Mouse (Mus musculus): ENCODE results near the gene Dpp6. TPM values are rescaled to one million over a fixed set of nuclear protein-coding genes. Genes with fewer than 3 reads are reported as not detected.
"Not testable (repeated sequence)": the region's sequence is repeated elsewhere in the genome, so short reads cannot be mapped to it uniquely, and the experiment has no call there.

Gene Dpp6
- total RNA-seq, 2 experiments from 2014 or later, result 252 to 268 TPM

DNA sequence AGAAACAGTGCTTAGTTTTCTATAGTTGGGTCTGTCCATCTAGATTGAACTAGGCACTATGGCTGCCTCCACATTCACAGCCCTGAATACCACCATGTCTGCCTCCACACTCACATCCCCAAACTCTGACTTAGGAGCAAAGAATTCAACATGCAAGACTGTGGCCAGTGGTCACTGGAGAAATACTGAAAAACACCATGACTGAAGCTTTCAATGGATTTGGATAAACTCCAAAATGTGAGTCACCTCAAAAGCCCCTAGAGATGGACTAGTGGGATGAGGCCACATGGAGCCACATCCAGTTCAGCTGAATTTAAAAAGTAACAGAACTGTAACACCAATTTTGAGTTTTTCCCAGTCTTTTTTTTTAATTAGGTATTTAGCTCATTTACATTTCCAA is 616.6 kb downstream of the Dpp6 start:
- DNase-seq (ENCODE audit: extremely low spot score in 1 of 2, low spot score in 1 of 2), result no peak

DNA sequence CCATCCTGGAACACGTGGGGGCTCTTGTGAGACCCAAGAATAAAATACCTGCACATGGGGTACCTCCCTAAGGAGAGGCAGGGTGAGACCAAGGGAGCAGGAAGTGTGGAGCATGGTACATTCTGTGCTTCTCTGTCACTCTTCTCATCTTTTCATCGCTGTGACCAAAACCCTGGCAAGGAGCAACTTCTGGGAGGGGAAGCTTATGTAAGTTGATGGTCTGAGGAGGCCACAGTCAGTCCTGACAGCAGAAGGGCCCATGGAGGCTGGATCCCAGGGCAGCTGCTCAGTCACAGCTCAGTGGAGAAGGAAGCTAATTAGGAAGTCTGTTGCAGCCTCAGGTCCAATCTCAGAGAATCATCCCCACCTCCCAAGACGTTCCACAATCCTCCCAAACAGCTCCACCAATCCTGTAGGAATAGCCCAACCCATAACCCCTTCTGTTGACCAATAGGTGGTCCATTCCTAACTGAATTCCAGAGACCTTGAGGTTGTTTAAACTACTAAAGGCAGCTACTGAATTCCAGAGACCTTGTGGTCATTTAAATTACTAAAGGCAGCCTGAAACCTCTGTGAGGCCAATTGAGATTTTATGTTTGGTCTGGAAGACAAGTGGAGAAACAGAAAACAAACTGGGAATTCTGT is 636.3 kb downstream of the Dpp6 start:
- no peak for DNase-seq (ENCODE audit: extremely low spot score in 1 of 2, low spot score in 1 of 2)

DNA sequence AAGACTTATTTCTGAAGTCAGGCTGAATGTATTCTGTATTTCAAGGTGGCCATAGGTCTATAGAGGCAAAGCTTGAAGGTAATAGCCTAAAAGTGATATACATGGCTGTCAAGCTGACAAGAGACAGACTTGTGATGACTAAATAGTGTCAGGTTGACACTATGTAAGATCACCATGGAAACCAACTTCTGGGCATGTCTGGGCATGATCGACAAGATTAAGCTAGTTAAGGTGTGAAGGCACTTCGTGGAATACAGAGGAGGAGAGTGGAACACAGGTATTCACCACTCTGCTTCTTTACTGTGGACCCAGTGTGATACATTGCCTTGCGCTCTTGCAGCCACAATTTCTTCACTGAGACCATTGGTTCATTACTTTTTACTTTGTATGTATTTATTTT is 637.4 kb downstream of the Dpp6 start:
- DNase-seq (ENCODE audit: extremely low spot score in 1 of 2, low spot score in 1 of 2), result no peak

DNA sequence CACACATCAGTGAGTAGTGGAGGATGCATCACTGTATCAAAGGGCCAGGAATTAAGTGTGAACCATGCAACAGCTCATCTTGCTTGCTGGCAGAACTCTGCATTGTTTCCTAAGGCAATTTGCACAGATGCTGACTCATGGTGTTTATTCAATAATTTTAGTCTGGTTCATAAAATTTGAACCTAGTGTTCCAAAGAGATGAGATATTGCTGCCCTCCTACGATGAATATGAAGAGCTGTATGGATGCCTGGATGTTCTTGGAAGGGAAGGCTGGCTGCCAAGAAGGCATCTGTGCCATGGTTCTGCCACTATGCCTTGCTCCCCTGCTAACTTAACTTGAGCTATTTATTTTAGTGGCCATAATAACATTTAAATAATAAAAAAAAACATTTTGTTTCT is 640.0 kb downstream of the Dpp6 start:
- peak in 1 of 2 experiments; percentile 36 for DNase-seq (ENCODE audit: extremely low spot score in 1 of 2, low spot score in 1 of 2)

DNA sequence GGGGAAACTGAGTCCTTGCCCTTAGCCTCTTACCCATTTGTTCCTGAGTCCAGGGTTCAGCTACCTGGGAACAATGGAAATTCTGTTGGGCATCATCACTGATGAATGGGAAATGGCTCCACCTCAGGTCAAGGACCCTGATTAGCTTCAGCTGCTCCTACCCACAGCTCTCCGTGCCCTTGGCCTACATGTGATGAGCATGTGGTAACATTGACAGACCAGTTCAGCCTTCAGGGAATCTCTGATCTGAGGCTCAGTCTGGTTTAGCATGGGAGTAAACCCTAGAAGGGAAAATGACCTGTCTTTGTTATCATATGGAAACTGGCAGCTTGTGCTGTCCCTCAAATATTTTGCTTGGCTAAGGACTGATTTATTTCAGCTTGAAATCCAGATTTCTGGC is 640.7 kb downstream of the Dpp6 start:
- no peak for DNase-seq (ENCODE audit: extremely low spot score in 1 of 2, low spot score in 1 of 2)

DNA sequence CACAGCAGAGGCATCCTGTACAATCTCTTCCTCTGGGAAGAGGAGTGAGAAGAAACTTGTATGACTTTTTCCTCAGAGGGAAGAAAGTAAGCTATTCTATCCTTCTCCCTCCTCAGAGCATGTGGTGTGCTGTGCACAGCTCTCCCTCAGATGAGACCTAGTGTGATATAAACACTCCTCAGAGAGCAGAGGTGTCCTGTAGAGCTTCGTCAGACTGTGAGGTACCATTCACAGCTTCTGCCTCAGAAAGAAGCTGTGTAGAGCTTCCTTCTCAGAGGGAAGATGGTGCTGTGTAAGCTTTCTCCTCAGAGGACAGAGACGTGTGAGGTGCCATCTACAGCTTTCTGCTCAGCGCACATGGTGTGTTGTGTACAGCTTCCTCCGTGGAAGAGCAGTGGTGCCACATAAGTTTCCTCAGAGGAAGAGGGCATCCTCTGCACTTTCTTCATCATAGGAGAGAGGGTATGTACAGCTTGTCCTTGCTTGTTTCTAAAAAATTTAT is 658.0 kb downstream of the Dpp6 start:
- no peak for DNase-seq (ENCODE audit: extremely low spot score in 1 of 2, low spot score in 1 of 2)

DNA sequence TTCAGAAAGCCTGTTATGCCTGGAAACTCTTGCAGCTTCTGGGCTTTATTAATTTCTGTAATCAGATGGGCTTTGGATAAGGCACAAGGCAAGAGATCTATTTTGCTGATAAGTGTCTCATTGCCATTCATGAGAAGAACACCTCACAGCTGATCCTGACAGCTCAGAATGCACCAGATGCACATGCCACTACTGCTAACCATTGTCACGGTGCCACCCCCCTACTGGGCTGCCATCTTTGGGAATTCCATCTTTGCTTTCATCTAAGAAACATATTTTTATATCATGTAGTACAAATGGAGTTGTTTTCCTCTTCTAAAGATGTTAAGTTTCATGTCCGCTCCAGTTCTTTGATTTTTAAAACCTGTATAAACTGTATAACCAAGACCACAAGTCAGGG is 664.7 kb downstream of the Dpp6 start:
- DNase-seq (ENCODE audit: extremely low spot score in 1 of 2, low spot score in 1 of 2), result no peak

DNA sequence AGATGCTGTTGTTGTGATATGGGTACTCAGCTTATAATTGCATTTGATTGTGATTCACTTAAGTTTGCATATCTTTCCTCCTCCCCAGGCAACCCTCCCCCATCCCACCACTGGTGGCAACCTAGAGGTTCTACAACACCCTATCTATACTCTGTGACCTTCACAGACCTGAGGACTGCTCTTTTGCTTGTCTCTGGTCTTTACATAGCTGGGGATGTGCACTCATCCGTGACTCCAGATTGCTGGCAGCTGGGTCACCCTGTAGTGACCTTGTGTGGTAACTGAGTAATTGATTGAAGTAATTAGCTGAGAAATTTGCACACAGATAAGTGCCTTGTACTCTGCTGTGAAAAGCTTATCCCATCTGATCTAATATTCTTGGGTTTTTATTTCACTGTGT is 669.1 kb downstream of the Dpp6 start:
- no peak for DNase-seq (ENCODE audit: extremely low spot score in 1 of 2, low spot score in 1 of 2)

DNA sequence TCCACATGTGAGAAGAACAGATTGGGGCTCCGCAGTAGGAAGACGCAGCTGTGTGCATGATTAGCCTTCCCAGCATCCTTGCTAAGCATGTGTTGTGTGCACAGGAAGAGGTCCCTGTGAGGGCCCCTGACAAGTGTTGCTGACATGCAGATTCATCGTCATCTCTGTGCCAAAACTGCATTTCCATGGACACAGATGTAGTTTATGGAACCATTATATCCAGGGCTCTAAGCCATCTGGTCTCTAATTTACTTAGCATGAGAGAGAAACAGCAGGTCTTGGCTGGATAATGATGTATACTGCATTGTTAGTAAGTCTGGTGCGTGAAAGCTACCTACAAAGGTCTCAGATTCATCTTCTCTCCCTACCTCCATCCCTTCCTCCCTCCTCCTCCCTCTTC is 673.9 kb downstream of the Dpp6 start:
- no peak for DNase-seq (ENCODE audit: extremely low spot score in 1 of 2, low spot score in 1 of 2)

DNA sequence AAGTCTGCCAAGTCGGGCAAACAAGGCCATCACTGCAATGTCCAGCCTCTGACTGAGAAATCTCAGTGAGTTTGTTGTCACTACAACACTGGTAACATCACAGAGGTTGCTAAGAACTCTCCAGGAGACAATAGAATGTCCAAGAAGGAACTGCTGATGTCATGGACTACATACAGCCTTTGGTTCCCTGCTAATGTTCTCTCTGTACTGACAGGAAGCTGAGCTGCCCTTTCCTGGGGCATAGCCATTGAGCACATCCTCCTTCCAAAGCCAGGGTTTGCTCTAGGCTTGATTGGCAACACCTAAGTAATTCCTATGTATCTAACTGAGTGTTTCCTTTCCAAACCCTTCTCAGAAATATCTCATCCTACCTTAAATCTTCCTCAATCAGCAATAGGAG is 684.3 kb downstream of the Dpp6 start, which contains the start of gene Speer4b:
Gene Speer4b, minus strand, starts transcription at position 101 of the 400 bp plus-strand sequence.
- DNase-seq (ENCODE audit: extremely low spot score in 1 of 2, low spot score in 1 of 2), result not testable (repeated sequence)

DNA sequence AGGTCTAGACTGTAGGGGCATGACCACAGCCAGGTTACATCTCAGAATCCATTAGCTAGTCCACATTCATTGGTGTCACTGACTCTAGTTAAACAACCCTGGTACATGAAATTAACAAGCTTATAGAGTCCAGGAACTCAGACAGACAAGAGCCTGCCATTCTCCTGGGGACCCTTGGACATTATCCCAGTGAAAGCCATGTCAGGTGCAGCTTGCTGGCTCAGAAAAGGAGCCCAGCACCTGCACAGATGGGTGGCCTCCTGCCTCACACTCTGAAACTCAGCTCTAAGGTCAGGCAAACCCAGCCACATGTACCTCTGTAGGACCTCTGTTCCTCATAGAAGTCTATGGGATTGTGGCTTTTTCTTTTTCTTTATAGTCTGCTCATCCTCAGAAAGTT is 701.7 kb downstream of the Dpp6 start:
- no peak for DNase-seq (ENCODE audit: extremely low spot score in 1 of 2, low spot score in 1 of 2)

DNA sequence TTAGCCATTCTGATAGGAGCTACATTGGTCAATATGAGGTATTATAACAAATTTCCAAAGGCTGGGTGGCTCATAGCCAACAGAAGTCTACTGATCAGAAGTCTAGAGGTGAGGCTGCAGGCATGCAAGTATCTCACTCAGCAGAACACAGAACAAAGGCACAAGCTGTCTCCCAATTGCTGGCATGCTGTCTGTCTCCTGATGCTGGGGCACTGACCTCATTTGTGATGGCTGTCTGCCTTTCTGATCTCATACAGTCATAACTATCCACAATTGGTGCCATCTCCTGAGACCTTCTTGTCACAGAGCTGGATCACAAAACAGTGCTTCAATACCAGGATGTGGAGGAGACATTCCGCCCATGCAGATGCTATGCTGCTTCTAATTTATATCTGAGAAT is 709.9 kb downstream of the Dpp6 start:
- no peak for DNase-seq (ENCODE audit: extremely low spot score in 1 of 2, low spot score in 1 of 2)

DNA sequence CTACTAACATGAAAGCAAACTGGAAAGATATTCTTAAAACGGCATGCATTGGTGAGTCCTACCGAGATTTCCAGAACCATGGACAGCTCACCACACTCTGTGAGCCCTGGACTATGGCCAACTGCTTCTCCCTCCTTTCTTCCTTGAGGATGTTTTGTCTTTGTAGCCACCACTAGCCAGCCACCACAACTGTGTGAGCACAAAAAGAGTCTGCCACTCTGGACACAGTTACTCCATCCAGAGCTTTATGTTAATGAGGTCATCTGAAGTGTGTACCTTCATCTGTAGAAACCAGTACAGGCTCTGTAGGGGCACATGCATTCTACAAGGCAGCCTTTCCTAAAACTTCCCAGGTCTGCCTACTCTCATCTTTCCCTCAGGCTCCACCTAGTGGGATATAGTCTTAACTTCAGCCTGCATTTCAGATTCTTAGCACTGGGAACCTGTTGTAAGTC is 727.8 kb downstream of the Dpp6 start:
- no peak for DNase-seq (ENCODE audit: extremely low spot score in 1 of 2, low spot score in 1 of 2)

DNA sequence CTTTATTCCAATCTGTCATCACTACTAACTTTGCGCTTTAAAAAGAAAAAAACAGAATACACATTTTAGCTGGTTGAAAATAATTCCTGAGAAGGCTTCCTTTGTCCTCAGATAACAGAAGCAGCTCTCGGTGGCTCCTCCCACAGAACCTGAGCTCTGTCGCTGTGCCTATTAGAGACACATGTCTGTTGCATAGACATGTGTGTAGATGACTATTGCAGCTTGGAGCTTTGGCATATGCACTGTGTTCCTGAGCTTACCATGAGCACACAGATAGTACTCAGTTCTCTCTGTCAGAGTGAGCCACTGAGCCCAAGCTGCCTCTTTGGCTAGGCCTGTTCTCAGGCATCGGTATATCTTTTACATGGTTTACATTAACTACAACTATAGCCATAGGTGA is 732.3 kb downstream of the Dpp6 start:
- no peak for DNase-seq (ENCODE audit: extremely low spot score in 1 of 2, low spot score in 1 of 2)

DNA sequence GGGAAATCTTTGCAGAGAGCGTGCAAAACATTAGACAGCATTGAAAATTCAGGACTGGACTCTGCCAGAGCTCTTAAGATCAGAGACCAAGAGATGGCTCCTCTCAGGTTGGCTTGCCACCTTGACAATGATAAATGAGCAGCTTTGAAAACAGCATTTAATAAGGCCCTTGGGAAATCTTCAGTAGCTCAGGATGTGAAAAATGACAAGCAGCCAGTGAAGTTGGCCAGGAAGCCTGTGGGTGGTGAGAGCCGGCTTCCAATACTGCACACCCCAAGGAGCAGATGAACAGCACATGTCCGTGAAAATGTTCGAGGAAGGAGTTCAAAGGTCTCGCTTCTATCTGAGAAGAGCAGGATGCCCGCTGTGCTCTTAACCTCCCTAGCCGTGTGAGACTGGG is 748.7 kb downstream of the Dpp6 start:
- DNase-seq (ENCODE audit: extremely low spot score in 1 of 2, low spot score in 1 of 2), result no peak

DNA sequence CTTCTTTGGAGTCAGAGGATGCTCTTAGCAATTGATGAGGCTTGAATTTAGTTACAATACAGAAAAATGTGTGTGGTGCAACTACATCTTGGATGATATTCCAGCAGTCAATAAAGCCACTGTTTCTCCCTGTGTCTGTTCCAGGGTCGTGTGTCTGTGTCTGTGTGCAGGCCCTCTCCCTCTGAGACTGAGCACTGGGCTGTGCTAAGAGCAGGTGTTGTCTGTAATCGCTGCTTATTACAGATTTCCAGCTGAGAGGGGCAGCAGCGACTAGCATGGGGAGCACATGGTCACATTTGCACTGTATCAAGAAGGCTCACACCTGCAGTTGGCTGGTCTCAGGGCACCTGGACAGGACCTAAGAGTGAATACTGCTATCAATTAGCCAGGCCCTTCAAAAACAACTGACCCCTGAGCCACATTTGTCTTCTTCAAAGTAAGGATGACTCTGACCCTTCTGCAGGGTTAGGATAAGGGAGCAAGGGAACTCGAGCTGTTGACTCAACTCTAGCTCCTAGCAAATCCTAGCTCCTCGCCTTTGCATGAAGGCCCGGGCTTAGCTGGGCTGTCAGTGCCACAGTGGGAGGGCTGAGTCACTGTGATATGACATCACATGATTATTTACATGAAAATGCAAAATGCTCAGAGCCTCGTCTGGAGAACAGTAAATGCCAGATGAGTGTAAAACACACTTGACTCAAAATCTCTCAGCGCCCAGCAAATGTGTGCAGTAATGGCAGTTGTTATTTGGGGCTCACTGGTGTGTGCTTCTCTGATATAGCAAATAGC is 771.2 kb downstream of the Dpp6 start:
- no peak for DNase-seq (ENCODE audit: extremely low spot score in 1 of 2, low spot score in 1 of 2)

DNA sequence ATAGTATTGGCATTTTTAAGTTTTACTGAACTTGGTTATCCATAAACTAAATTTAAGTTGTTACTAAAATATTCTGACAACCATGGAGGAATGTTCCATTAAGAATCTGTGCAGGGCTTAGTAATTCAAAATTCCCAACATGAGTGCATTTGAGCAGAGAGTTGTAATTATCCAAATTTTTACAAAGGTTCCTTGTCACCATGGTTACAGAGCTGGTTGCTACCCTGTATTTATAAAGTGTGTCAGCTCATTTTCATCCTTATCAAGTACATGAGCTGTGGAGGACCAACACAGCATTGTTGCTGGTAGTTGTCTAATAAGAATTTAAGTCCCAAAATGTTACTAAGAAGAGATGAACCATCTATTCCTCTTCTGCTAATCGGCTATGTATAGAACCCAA is 787.1 kb downstream of the Dpp6 start:
- no peak for DNase-seq (ENCODE audit: extremely low spot score in 1 of 2, low spot score in 1 of 2)

DNA sequence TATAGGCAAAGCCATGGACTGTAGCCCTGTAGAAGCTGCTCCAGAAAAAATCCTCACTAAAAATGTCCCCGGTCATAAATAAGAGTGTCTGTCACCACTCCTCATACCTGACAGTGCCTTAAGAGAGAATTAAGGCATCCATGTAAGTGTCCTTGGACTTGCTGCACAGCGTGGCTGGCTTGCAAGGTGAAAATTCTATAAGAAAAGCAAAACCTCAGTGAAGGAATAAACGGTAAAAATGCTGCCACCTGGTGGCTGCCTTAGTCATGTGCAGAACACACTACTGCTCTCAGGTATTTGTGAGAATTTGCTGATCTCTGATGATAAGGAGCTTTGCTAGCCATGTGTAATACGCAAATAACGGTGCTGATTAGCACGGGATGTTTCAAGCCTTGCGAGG is 798.8 kb downstream of the Dpp6 start:
- DNase-seq (ENCODE audit: extremely low spot score in 1 of 2, low spot score in 1 of 2), result peak; percentile 46 to 79

DNA sequence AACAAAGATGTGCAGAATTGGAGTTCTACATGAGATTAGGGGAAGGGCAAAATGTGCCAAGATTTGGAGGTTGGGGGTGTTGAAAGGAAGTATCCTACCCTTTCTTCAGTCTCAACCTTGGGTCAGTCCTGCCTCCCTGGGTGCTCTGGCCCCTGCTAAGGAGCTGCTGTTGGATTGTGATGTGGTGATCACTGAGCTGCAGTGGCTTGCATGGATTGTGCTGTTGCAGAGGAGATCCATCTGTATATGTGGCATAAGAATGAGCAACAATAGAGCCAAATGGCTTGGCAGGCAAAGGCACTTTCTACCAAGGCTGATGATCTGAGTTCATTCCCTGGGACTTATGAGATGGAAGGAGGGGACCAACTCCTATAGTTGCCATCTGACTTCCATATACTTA is 804.8 kb downstream of the Dpp6 start:
- peak in 1 of 2 experiments; percentile 4 for DNase-seq (ENCODE audit: extremely low spot score in 1 of 2, low spot score in 1 of 2)

DNA sequence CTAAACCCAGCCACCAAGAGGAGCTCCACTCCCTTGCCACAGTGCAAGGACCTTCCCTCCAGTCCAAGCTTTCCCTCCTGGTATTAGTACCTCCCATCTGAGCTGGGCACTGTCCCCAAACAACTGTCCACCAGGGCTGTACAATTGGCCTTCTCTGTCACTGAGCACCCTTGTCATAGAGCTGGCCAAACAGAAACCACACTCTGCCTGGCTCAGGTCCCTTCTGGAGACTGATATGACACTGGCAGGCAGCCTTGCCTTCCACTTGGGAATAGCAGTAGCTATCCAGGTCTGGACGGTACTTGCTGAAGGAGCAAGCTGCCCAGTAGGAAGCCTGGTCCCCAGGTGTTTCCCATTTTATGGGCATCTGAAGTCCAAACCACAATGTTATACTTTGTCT is 806.9 kb downstream of the Dpp6 start:
- DNase-seq (ENCODE audit: extremely low spot score in 1 of 2, low spot score in 1 of 2), result no peak

DNA sequence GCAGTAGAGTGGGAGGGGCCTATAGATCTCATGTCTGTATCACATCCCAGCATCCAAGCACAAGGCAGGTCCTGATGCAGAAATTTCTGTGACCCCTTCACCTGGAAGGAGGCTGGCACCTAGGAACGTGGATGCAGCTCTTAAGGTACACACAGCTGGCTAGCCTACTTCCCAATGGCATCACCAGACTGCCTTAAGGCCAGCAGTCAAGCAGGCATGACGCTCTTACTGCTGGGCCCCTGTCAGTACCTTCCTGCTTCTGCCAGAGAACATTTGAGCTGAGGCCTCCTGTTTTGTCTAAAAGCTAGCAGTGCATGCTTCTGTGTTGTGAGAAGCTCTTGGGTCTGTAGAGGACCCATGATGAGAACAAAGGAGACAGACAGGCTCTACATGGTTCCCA is 815.1 kb downstream of the Dpp6 start:
- DNase-seq (ENCODE audit: extremely low spot score in 1 of 2, low spot score in 1 of 2), result no peak

DNA sequence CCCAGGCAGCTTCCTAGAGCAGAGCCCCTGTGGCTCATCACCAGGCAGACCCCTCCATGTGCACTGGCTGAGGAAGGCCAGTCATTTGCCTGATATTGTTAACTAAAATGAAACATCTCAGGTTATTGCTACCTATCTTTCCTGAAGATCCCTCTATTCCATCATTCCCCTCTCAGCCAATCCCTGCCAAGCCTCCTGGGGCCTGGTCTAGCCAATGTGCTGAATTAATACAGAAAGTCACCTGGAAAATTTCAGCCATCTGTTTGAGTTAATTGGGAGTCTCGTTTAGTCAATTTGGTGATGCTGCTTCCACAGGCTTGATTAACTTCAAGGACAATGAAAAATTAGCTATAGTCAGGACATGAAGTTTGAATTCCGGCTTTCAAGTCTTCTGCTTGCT is 818.9 kb downstream of the Dpp6 start:
- no peak for DNase-seq (ENCODE audit: extremely low spot score in 1 of 2, low spot score in 1 of 2)
